Mouse (Mus musculus) right cerebral cortex, postnatal 14 days (tissue): ENCODE measurements around the gene Ldhb.
"Not testable (repeated sequence)": the region's sequence is repeated elsewhere in the genome, so short reads cannot be mapped to it uniquely, and the experiment has no call there.

Experiments
- DNase-seq: peaks from one replicate; pipeline ENCODE4 v3.0.0; 2022

The Ldhb gene

DNA sequence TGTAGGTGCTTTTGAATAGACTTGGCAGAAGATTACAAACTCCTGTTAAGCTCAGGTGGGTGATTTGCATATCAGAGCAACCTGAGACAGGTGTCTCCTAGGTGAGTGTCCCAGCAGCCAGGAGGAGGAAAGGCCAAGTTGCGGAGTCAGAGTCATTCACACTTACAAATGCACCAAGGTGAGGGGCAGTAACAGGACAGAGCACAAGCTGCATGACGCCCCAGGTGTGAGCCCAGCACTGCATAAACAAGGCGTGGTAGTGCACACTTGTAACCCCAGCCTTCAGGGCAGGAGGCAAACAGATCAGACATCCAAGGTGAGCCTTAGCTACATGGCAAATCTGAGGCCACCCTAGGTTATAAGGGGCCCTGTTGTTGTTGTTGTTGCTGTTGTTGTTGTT is 5.1 kb upstream of the Ldhb start:
- no peak for DNase-seq

DNA sequence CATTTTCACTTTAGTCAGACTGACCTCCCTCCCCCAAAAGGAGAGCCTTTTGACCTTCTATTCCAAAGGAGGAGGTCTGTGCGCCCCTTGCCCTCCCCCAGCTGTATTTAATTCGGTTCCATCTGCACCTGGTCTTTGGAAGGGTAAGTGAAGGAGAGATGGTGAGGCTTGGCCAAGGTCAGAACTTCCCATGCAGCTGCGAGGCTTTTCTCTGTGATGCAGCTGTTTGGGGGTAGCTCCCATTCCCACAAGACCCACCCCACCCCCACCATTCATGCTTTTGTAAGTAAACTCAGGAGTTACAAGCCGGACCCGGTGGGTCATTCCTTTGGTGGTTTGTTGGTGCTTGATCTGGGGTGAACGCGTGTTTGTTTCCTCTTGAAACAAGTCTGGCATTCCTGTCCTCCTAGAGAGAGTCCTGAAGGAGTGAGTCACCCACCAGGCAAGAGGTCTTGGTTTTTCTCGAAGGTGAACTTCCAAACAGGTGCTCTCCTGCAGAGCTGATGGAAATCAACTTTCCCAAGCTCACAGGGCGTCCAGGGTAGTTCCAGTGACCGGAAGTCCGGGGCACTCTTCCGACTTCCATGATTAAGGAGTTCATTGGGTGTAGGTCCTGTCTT is 3.9 kb upstream of the Ldhb start:
- no peak for DNase-seq

DNA sequence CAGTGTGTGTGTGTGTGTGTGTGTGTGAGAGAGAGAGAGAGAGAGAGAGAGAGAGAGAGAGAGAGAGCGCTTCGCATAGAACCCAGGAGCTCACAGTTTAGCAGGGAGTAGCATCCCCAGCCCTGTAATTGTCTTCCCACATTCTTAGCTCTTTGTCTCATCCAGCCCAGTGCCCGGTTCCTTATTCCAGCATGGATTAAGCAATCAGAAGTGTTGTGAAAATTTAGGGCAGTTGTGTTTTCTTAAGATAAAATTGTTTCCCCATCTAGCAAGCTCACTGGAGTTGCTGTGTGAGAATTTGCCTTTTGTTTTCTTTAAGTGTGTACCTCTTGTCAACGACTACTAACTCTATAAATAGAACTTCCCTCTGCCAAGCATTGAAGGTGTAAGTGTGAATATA is 906 bp upstream of the Ldhb start:
- DNase-seq, result no peak

DNA sequence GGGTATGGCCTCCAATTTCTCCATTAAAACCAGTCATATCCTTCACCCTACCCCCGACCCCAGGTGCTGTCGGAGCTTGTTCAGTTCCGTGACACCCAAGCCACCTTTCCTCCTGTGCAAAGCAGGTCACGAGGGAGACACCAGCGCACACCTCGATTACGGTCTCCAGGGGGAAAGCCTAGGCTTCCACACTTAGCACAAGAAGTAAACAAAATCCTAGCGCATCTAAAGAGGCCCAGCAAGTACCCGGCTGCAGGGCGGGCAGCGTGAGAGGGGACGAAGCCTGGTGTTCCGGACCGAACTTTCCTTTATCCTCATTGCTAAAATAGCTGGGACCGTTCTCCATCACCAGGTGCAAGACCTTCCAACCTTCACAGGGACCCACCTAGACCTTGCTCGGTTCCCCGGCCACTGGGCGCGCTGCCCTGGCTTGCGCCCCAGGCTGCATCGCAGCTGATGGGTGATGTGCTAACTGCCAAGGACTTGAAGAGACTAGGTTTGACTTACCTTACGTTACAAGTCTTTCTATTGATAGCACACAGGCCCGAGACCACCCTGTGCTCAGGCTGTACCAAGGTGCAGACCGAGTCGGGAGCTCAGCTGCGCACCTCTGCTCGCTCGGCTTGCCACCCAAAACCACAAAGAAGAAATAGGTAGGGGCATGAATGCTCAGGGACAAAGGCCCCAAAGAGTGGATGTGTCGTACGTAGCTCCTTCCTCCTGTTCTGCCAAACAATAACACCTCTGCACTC is 548 bp downstream of the Ldhb start:
- no peak for DNase-seq

DNA sequence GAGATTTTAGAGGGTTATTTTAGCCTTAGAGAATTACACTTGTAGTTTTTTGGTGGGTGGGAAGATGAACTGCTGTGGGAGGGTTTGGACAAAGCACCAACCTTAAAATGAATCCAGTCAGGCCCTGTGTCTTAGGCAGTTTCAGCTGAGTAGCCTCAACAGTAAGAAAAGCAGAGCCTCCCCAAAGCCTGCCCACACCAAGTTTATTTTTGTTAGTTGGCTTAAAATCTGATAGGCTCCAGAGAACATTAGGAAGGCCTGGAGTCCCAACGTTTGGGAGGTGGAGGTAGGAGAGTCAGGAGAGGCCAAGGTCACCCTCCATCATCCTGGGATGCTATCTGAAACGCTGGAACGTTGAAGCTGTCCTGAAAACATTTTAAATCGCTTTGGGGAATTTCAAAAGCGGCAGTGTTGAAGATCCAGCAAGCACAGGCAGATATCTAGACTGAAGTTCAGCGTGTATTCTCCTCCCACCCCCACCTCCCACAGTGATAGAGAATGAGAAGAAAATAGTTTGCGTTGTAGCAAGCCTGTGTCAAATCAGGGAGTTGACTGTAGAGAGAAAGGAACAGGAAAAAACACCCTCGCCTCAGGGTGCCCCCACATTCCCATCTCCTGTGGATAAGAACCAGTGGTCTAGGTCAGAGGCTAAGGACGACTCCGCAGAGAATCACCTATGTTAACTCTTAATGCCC is 1.3 kb downstream of the Ldhb start:
- DNase-seq, result no peak

DNA sequence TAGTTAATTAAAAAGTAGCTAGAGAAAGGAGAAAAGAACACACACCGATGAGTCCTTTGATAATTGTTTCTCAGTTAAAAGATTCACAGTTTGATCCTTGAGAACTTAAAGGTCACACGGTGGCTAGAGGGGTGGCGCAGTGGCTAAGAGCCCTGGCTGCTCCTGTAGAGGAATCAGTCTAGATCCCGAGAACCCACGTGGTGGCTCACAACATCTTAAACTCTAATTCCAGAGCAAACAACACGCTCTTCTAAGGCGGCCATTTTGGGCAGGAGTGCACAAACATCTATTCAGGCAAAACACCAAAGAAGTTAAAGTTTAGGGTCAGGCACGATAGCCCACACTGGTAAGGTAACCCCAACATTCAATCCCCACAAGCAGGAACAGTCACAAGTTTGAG is 4.2 kb downstream of the Ldhb start:
- DNase-seq, result no peak

DNA sequence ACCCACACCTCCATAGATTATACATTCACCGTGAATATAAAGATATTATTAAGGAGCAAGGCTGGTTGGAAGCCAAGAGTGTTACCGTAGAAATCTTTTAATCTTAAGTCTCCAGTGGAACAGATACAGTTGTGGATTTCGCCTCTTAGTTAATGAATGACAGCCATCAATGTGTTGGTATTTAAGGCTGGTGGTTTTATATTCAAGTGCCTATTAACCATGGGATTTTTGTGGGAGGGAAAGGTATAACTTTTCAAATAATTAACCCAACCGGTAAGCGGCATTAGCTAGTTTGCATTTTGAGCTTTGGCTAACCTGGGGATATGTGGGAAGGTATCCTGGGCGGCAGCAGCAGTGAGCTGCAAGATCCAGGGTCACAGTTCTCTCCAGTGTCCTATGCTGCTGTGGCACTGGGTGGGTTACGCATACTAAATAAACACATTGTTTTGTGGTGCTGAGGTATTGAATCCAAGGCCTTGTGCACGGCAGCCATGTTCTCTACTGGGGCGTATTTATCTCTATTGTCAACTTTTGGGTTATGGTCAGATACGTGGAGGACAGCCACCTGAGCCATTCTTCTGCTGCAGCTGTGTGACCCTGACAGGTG is 5.1 kb downstream of the Ldhb start:
- DNase-seq, result no peak

DNA sequence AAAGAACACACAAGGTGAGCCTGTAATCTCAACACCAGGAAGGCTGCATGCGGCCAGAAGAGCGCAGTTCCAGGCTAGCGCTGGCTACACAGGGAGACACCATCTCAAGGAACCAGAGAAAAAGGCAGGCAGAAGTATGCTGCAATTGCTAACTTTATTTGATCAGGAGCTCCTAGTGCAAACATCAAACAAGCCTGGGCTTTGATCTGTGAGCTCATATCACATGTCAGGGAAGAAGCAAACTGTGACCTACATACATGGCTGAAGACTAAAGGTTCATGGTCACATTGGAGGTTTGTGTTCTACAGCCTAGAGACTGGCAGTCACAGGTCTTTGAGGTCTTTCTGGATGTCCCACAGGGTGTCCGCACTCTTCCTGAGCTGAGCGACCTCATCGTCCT is 17.6 kb downstream of the Ldhb start:
- DNase-seq, result not testable (repeated sequence)

DNA sequence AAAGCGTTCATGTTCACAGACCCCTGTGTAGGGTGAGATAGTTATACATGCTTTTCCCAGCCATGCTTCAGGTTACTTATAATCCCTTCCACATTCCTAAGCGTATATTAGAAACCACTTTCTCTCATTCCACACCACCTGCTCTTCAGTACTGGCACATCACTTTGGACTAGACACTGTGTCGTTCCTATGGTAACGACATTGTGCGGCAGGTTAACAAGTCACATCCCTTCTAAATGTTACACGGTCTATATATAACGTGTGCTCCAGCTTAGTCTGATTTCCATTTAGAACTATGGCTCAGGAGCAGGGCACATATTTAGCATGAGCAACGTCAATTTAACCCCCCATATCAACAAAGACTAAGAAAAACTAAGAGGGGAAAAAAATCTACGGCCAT is 20.1 kb downstream of the Ldhb start:
- no peak for DNase-seq

DNA sequence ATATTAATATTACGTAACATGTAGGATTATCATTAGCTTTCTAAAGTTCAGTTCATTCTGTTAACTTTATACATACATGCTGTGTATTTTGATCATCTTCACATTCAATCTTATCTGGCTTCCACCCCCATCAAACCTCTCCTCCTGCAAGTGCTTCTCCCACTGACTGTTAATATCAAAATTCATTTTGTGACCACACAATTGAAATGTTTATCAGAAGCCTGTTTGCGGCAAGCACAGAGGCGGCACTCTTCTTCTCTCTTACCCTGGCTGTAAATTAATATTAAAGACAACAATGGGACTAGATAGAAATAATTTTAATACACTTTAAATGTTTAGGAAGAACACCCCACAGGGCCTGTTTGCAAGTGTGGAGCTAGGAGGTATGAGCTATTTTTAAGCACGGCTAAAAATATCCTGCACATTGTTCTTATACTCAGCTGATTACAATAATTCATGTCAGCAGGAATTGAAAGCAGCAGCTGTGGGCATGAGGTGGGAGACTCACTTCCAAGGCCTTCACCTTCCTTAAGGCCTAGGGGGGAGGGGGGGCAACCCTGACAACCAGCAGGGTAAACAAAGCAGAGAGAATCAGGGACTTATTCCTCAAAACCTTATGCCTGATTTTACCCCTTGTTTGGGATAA is 22.2 kb downstream of the Ldhb start:
- no peak for DNase-seq

DNA sequence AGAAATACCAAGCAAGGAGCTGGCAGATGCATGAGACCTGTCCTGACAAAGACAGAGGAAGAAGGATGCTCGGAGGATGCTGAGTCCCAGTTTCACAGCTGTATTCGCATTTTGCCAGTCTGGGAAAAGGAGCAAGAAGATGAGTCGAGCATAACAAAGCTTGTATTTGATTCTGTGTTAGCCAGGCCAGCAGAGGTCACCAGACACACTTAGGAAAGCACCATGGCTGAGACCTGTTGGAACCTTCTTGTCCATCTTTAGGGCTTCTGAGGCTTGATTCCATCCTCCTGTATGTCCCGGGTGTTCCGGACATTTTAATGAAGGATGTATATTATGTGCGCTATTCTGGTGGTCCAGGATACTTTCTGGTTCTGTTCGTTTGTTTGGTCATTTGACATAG is 30.5 kb downstream of the Ldhb start:
- DNase-seq, result no peak

DNA sequence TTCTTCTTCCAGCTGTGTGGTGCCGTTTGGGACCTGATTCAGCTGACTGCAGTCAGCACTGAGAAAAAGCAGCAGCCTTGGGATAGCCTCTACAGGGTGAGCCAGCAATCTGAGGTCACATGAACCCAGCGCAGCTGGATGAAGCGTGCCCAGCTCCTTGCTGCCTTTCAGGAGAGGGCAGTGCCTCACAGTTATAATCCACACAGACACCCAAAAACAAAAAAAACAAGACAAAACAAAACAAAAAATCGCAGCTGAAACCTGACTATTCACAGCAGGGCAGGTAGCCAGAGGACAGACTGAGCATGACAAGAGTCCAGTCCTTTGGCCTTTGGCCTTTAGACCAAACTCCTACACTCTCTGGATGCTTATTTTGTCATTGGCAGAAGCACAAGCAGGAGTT is 35.0 kb downstream of the Ldhb start, which contains the start of gene Gys2:
TSS of gene Gys2 (minus strand) at position 309 of the 403 bp plus-strand sequence.
- DNase-seq, result no peak

DNA sequence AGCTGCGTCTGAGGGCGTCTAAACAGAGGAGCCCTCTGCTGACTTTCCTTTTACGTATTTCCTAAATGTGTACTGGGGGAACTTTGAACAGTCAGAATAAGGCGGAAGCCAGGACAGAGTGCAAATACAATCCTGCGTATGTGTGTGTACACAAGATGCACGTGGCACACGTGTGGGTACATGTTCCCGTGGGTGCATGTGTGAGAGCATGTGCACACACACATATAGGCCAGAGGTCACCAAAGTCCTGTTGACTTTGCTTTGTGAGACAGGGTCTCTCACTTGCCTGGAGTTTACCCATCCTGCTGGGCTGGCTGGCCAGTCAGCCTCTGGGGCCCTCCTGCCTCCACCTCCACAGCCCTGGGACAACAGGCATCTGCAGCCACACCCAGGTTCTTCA is 36.6 kb downstream of the Ldhb start:
- DNase-seq, result no peak

DNA sequence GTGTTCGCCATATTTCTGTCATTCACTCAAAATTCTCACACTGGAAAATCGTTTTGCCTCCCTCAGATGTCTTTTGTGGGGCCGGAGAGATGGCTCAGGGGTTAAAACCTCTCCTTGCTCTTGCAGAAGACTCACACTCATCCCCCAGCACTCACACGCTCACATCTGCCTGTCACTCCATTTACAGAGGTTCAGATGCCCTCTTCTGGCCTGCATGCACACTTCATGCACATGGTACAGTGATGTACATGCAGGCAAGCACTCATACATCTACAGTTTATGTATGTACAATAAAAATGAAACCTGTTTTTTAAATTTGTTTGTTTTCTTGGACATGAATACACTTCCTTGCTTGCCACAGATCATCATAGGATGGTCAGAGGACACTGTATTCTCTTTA is 38.2 kb downstream of the Ldhb start:
- no peak for DNase-seq

DNA sequence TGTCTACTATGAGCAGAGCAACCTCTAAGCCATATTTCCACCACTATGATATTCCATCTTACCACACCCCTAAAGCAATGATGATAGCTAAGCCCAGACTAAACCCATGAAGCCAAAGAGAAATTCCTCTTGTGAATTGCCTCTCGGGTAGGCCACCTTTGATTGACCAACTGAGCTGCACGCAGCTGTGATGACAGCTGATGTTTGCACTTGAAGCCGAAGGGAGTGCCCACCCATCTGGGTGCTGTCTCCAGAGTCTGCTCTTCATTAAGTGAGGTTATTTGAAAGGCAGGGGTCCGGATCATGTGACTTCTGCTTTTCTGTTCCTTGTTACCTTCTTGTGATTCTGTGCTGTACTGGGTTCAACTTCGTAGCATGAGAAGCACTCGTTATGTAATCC is 45.6 kb downstream of the Ldhb start:
- DNase-seq, result no peak

DNA sequence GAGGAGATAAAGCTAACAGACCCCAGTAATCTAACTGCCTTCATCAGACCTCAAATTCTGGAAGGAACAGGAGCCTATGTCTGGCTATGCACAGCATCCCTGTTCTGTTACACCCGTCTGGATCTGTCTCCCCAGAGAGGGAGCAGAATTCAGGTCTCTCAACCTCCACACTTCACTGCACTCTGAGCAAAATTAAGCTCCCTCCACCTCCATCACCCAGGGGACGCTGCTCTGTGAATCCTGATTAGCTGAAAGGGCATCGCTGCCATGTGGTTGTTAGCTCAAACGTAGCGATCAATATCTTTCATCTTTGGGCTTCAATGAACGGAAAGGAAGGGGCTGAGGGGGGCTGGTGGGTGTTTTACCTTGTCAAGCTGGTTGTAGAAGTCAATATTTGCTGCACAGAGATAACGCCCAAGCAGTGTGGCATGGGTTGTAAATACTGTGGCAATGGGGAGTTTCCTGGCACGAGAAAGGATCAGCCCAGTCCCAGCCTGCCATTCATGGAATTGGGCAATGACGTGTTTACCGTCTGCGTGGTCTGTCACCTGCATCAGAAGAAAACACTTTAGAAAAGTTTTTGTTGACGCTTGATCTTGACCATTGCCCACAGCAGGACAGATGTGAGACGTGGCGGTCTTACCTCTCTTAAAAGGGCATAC is 48.6 kb downstream of the Ldhb start:
- DNase-seq, result no peak

DNA sequence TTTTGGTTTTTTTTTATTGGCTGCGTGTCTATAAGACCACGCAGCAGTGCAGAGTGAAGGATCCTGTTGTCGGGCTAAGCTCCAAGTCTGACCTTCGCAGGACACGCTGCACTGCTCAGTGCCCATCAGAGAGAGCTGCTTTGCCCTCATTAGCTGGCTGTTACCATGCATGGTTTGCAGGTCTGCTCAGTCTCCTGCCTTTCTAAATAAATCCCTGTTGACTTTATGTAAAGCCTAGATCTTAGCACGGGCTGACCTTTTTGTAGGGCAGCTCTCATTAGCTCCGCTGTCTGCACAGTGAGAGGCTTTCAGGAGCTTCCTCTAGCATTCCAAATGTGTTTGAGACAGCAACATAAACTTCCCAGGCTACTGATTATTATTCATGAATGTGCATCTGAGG is 49.7 kb downstream of the Ldhb start:
- DNase-seq, result no peak

DNA sequence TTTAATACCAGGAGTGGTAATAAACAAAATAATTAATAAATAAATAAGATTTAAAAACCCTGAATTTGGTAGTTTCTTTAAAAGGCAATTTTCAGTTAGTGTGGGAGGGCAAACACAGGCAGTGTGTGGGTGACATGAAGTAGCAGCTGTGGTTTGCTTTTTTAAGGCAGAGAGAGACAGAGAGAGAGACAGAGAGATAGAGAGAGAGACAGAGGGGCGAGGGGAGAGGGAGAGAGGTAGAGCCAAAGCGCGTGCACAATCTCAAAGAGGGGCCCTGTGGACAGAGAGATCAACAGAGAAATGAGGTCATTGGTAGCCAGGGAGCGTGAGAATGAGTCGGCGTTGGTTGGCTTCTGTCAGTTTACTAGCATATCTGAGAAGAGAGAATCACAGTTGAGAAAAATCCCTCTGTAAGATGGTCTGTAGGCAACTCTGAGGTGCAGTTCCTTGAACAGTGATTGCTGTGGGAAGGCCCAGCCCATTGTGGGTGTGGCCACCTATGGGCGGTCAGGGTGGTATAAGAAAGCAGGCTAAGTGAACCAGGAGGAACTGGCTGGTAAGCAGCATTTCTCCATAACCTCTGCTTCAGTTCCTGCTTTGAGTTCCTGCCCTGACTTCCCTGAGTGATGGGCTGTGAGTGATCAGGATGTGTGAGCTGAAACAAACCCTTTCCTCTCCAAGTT is 52.3 kb downstream of the Ldhb start:
- DNase-seq, result no peak

DNA sequence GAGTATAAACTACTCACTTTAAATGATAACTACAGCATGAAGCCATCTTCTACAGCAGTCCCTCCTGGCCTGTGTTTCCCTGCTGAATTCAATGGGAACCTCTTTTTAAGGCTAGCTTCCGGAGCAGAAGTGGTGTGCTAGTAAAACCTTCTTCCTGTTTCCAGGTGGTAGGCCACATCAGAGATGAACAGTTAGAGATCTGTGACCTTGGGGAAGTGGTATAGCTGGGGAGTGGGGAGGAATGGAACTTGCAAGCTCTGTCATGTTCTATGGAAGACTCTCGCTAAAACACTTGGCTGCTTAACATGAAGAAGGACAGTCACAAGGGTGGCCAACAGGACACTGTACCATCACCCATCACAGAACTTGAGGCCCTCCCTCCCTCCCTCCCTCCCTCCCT is 54.4 kb downstream of the Ldhb start:
- DNase-seq, result no peak

DNA sequence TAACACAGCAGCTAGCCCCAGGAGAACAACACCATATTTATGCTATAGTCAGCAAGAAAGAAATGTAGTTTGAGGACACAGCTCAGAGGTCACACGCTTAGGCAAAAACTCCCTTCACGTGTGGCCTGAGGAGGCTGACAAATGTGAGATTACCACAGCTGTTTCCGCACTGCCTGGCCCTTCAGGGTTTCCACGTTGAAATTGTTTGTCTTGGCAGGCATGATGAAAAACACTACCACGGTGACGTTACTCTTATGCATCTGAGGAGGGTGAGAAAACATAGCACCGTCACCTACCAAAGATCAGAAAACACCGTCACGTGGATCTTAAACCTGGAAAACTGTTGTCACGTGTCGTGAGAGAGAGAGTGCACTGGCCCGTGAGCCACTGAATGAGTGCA is 56.4 kb downstream of the Ldhb start:
- no peak for DNase-seq
